Mouse (Mus musculus): ENCODE measurements around the gene Lemd2. TPM values are rescaled to one million over a fixed set of nuclear protein-coding genes. Genes with fewer than 3 reads are reported as not detected.

The Lemd2 gene
- polyA plus RNA-seq, 1 experiment from 2014 or later = 16.8 TPM

GRCm38 (mm10) chr17:27186068-27186467, 18.2 kb downstream of the Lemd2 start:
- no peak for ATAC-seq (ENCODE audit: insufficient number of reproducible peaks, low FRiP score)
- Histone ChIP-seq H3K4me1 (replicated peaks) (0 out of 2 replicates have a peak, but pooled peaks cover 5% of the 10 kb centered on the region), H3K9ac (no peak overlapping the region), H3K27me3 (replicated peaks) (peaks cover 5% of the 10 kb centered on the region; the same call in 1 of the 2 replicates), H3K9me3 (replicated peaks) (no peaks in the 10 kb centered on the region), H3K36me3 (peaks cover 13% of the 10 kb centered on the region), H3K4me2 (no peak overlapping the region), H3K27ac (ENCODE audit: poor library complexity, severe bottlenecking) (no peak overlapping the region), H3K4me3 (no peak overlapping the region)
- WGBS = 86% methylated on average over 3 of the region's 3 CpGs

DNA sequence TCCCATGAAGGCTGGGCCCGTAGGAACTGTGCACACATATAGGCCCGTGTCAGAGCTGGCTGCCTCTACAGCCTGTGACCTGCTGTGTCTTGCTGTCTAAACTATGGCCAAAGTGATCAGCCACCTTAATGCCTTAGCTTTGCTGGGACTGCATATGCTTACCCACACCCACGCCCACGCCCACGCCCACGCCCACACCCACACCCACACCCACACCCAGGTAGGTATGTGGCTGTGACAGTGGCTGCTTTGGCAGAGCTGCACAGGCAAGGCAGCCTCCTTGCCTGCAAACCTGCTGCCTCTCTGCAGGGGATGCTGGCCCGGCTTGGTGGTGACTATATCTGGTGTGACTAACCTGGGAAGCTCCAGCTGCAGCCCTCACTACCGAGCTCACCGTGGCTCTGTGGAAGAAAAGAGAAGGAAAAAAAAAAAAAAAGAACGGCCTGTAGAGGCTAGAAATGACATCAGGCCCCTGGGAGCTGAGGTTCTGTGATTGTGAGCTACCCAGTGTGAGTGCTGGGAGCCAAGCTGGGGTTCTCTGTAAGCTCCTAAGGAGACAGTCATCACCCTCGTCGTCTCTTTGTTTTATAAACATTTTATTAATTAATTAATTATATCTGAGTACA, 20.5 kb downstream of the Lemd2 start:
- no peaks in the 10 kb centered on the region for H3K9me3 ChIP-seq (replicated peaks)
- H3K9ac ChIP-seq = no peak overlapping the region
- peaks cover 5% of the 10 kb centered on the region; the same call in 1 of the 2 replicates for H3K27me3 ChIP-seq (replicated peaks)
- 0 out of 2 replicates have a peak, but pooled peaks cover 9% of the 10 kb centered on the region for H3K4me1 ChIP-seq (replicated peaks)
- 82% methylated on average over 12 of the region's 12 CpGs for WGBS
- H3K27ac ChIP-seq (ENCODE audit: poor library complexity, severe bottlenecking) = no peak overlapping the region
- no peak overlapping the region for H3K4me2 ChIP-seq
- no peaks in the 10 kb centered on the region for H3K36me3 ChIP-seq
- ATAC-seq (ENCODE audit: insufficient number of reproducible peaks, low FRiP score) = no peak
- no peak overlapping the region for H3K4me3 ChIP-seq

DNA sequence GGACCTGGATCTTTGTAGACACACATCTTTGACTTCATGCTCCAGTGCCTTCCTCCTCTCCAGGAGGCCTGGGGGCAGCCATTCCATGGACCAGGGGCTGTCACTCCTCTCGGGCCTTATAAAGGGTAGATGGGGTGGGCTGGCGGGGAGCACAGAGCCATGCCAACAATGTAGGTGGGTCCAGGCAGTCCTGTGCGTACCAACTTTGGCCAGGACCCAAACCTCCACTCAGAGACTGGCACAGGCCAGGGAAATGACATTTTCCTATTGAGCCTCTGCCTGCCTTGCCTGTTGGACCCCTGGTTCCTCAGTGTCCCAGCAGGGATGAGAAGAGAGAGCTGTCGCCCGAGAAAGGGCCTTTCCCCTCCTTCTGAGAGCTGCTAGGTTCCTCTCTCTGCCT, 21.9 kb downstream of the Lemd2 start:
- no peaks in the 10 kb centered on the region for H3K36me3 ChIP-seq
- no peak overlapping the region for H3K4me2 ChIP-seq
- H3K9me3 ChIP-seq (replicated peaks) = 0 out of 2 replicates have a peak, but pooled peaks cover 3% of the 10 kb centered on the region
- no peak for ATAC-seq (ENCODE audit: insufficient number of reproducible peaks, low FRiP score)
- H3K4me1 ChIP-seq (replicated peaks) = 0 out of 2 replicates have a peak, but pooled peaks cover 5% of the 10 kb centered on the region
- no peak overlapping the region for H3K9ac ChIP-seq
- H3K27ac ChIP-seq (ENCODE audit: poor library complexity, severe bottlenecking) = no peak overlapping the region
- H3K27me3 ChIP-seq (replicated peaks) = no peaks in the 10 kb centered on the region; the same call in 1 of the 2 replicates
- no peak overlapping the region for H3K4me3 ChIP-seq
- WGBS = 73% methylated on average over 5 of the region's 5 CpGs

GRCm38 (mm10) chr17:27181666-27182065, 22.6 kb downstream of the Lemd2 start:
- H3K27me3 ChIP-seq (replicated peaks) = no peaks in the 10 kb centered on the region; the same call in 1 of the 2 replicates
- H3K36me3 ChIP-seq = no peaks in the 10 kb centered on the region
- 24% methylated on average over 3 of the region's 3 CpGs for WGBS
- no peak overlapping the region for H3K9ac ChIP-seq
- ATAC-seq (ENCODE audit: insufficient number of reproducible peaks, low FRiP score) = peak; percentile 59; the same call in 1 of the 2 replicates
- 0 out of 2 replicates have a peak, but pooled peaks cover 4% of the 10 kb centered on the region for H3K4me1 ChIP-seq (replicated peaks)
- no peak overlapping the region for H3K4me3 ChIP-seq
- no peak overlapping the region for H3K27ac ChIP-seq (ENCODE audit: poor library complexity, severe bottlenecking)
- no peak overlapping the region for H3K4me2 ChIP-seq
- H3K9me3 ChIP-seq (replicated peaks) = 0 out of 2 replicates have a peak, but pooled peaks cover 3% of the 10 kb centered on the region

GRCm38 (mm10) chr17:27179681-27180280, 24.5 kb downstream of the Lemd2 start:
- H3K36me3 ChIP-seq = no peaks in the 10 kb centered on the region
- H3K9ac ChIP-seq = no peak overlapping the region
- no peak for ATAC-seq (ENCODE audit: insufficient number of reproducible peaks, low FRiP score)
- H3K4me3 ChIP-seq = no peak overlapping the region
- WGBS = 47% methylated on average over 12 of the region's 12 CpGs
- H3K27me3 ChIP-seq (replicated peaks) = no peaks in the 10 kb centered on the region; the same call in 1 of the 2 replicates
- peaks cover 9% of the 10 kb centered on the region; the same call in 1 of the 2 replicates for H3K4me1 ChIP-seq (replicated peaks)
- 0 out of 2 replicates have a peak, but pooled peaks cover 3% of the 10 kb centered on the region for H3K9me3 ChIP-seq (replicated peaks)
- no peak overlapping the region for H3K27ac ChIP-seq (ENCODE audit: poor library complexity, severe bottlenecking)
- no peak overlapping the region for H3K4me2 ChIP-seq

- Histone ChIP-seq H3K9ac (no peak overlapping the region), H3K4me3 (no peak overlapping the region), H3K27me3 (replicated peaks) (no peaks in the 10 kb centered on the region; the same call in 1 of the 2 replicates), H3K9me3 (replicated peaks) (0 out of 2 replicates have a peak, but pooled peaks cover 3% of the 10 kb centered on the region), H3K4me2 (no peak overlapping the region), H3K27ac (ENCODE audit: poor library complexity, severe bottlenecking) (no peak overlapping the region), H3K4me1 (replicated peaks) (peaks cover 9% of the 10 kb centered on the region; the same call in 1 of the 2 replicates), H3K36me3 (no peaks in the 10 kb centered on the region)
- 84% methylated on average over 17 of the region's 17 CpGs for WGBS
- ATAC-seq (ENCODE audit: insufficient number of reproducible peaks, low FRiP score) = no peak
These were observed 25.7 kb downstream of the Lemd2 start for GRCm38 (mm10) chr17:27178427-27179177.

- H3K27me3 ChIP-seq (replicated peaks) = no peaks in the 10 kb centered on the region; the same call in 1 of the 2 replicates
- 0 out of 2 replicates have a peak, but pooled peaks cover 3% of the 10 kb centered on the region for H3K9me3 ChIP-seq (replicated peaks)
- no peak overlapping the region for H3K4me2 ChIP-seq
- no peak overlapping the region for H3K4me3 ChIP-seq
- 82% methylated on average over 9 of the region's 9 CpGs for WGBS
- H3K4me1 ChIP-seq (replicated peaks) = peaks cover 9% of the 10 kb centered on the region; the same call in 1 of the 2 replicates
- no peaks in the 10 kb centered on the region for H3K36me3 ChIP-seq
- ATAC-seq (ENCODE audit: insufficient number of reproducible peaks, low FRiP score) = no peak
- H3K27ac ChIP-seq (ENCODE audit: poor library complexity, severe bottlenecking) = no peak overlapping the region
- no peak overlapping the region for H3K9ac ChIP-seq
These were observed 26.2 kb downstream of the Lemd2 start for GRCm38 (mm10) chr17:27178019-27178418.

DNA sequence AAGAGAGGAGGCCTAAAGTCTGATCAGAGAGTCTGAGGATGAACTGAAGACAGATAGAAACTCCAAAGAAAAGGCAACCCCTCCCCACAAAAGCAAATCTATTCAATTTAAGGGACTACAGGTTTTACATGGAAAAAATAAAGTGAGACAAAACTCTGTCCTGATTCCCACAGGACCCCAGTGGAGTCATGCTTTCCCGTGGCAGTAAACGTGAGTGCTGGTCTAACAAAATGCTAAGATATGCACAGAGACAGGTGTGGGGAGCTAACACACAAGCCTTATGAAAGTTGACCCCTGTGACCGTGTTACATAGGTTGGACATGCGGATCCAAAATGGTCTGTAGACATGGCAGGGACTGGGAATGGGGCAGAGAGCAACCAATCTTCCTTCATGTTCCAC, 27.5 kb downstream of the Lemd2 start:
- Histone ChIP-seq H3K9ac (no peak overlapping the region), H3K9me3 (replicated peaks) (0 out of 2 replicates have a peak, but pooled peaks cover 3% of the 10 kb centered on the region), H3K4me2 (no peak overlapping the region), H3K27me3 (replicated peaks) (no peaks in the 10 kb centered on the region; the same call in 1 of the 2 replicates), H3K4me1 (replicated peaks) (peaks cover 9% of the 10 kb centered on the region; the same call in 1 of the 2 replicates), H3K27ac (ENCODE audit: poor library complexity, severe bottlenecking) (no peak overlapping the region), H3K36me3 (no peaks in the 10 kb centered on the region), H3K4me3 (no peak overlapping the region)
- no peak for ATAC-seq (ENCODE audit: insufficient number of reproducible peaks, low FRiP score)
- 92% methylated on average over 4 of the region's 4 CpGs for WGBS

- Histone ChIP-seq H3K9me3 (replicated peaks) (0 out of 2 replicates have a peak, but pooled peaks cover 3% of the 10 kb centered on the region), H3K27ac (ENCODE audit: poor library complexity, severe bottlenecking) (no peak overlapping the region), H3K27me3 (replicated peaks) (no peaks in the 10 kb centered on the region; the same call in 1 of the 2 replicates), H3K36me3 (no peaks in the 10 kb centered on the region), H3K4me1 (replicated peaks) (peaks cover 9% of the 10 kb centered on the region; the same call in 1 of the 2 replicates), H3K4me2 (no peak overlapping the region), H3K9ac (no peak overlapping the region), H3K4me3 (no peak overlapping the region)
- no peak for ATAC-seq (ENCODE audit: insufficient number of reproducible peaks, low FRiP score)
- WGBS = 60% methylated on average over 3 of the region's 3 CpGs
These were observed 28.0 kb downstream of the Lemd2 start for GRCm38 (mm10) chr17:27176287-27176686.

- Histone ChIP-seq H3K4me3 (no peak overlapping the region), H3K9me3 (replicated peaks) (0 out of 2 replicates have a peak, but pooled peaks cover 3% of the 10 kb centered on the region), H3K4me2 (no peak overlapping the region), H3K27me3 (replicated peaks) (peaks cover 4% of the 10 kb centered on the region; the same call in 1 of the 2 replicates), H3K9ac (no peak overlapping the region), H3K36me3 (no peaks in the 10 kb centered on the region), H3K4me1 (replicated peaks) (peaks cover 9% of the 10 kb centered on the region; the same call in 1 of the 2 replicates), H3K27ac (ENCODE audit: poor library complexity, severe bottlenecking) (no peak overlapping the region)
- ATAC-seq (ENCODE audit: insufficient number of reproducible peaks, low FRiP score) = no peak
- 45% methylated on average over 14 of the region's 14 CpGs for WGBS
These were observed 28.9 kb downstream of the Lemd2 start for GRCm38 (mm10) chr17:27175196-27175874.

All from heart, embryonic 12.5 days (tissue).